Mouse (Mus musculus) kidney, adult 2 months (tissue): ENCODE results near the gene Fam169a.

Experiments used
- CTCF ChIP-seq: fragments of 200-500 bp; conservative IDR thresholded peaks from 2 replicates; pipeline ENCODE4 v1.5.1; 2011; ENCODE audit warnings: low read depth, mild to moderate bottlenecking, control low read depth, low read length, moderate library complexity, mixed read lengths; ENCODE audit not compliant: insufficient read depth, insufficient read length
- POLR2A ChIP-seq: fragments of 200-500 bp; IDR thresholded peaks from one replicate; pipeline ENCODE4 v1.6.1; 2011; ENCODE audit warnings: low read depth, low read length, control low read depth

DNA sequence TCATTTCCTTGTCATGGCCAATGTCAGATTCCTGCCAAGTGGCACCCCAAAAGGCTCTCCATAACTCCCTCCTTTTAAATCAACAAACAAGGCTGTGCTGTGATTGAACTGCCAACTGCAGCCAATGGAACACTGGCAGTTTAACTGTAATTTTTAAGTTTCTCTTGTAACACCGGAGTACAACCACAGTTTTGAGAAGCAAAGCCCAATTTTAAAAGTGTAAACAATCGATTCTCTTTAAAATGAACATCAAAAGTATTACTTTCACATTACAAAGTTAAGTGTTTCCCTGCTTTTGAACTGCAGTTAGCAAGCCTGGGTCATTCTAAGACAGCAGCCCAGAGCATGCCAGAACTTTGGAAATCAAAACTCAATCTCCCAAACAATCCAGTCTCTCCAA lies 32.8 kb upstream of the Fam169a start, which contains the start of gene 1700029F12Rik:
- TF ChIP-seq CTCF (no peak), POLR2A (no peak)
